ENCODE assay signal across 20 mouse cellular contexts in genomic region chr14:32881693-32882092, GRCm38 (mm10). TPM values are rescaled to one million over a fixed set of nuclear protein-coding genes. Genes with fewer than 3 reads are reported as not detected.
DNase-seq lines count a peak whose midpoint lies in the region; ATAC-seq and TF ChIP-seq lines count a peak whose summit lies in the region.
"Had no signal": no experiment of that assay in that cellular context is flagged by ENCODE, and none has a peak within 500 bp of the region (broad histone marks: within the 10 kb centered on the region; RNA-seq: fewer than 3 reads in every experiment).

No protein-coding gene starts in this region.

- ATAC-seq in stomach, embryonic 15.5 days (ENCODE audit: insufficient read depth, low FRiP score, low read depth): no peak
- ATAC-seq in stomach, postnatal 0 days (ENCODE audit: low FRiP score, low TSS enrichment): no peak
- ATAC-seq in heart, postnatal 0 days (ENCODE audit: insufficient read depth, low read depth): peak; percentile 91
- ATAC-seq: forebrain, embryonic 13.5 days had no signal

- no peaks in the 10 kb centered on the region for H3K9me3 ChIP-seq in stomach, embryonic 15.5 days
- H3K9me3 ChIP-seq in stomach, postnatal 0 days (ENCODE audit: control insufficient read depth, low read length): no peaks in the 10 kb centered on the region
- no peaks in the 10 kb centered on the region for H3K9me3 ChIP-seq in heart, postnatal 0 days (replicated peaks; ENCODE audit: control insufficient read depth, low read length)
- H3K9me3 ChIP-seq: embryonic facial prominence, embryonic 15.5 days; forebrain, embryonic 13.5 days; midbrain, embryonic 10.5 days had no signal

- H3K4me3 ChIP-seq in stomach, embryonic 15.5 days (replicated peaks): no peak overlapping the region
- H3K4me3 ChIP-seq in stomach, postnatal 0 days (ENCODE audit: low read depth, low read length): no peak overlapping the region
- H3K4me3 ChIP-seq in heart, postnatal 0 days (ENCODE audit: low read depth, low read length): no peak overlapping the region
- H3K4me3 ChIP-seq: embryonic facial prominence, embryonic 15.5 days; forebrain, embryonic 13.5 days; midbrain, embryonic 10.5 days had no signal

- 53% methylated on average over 1 of the region's 1 CpGs for WGBS in stomach, embryonic 15.5 days
- WGBS in stomach, postnatal 0 days: 34% methylated on average over 1 of the region's 1 CpGs
- 15% methylated on average over 1 of the region's 1 CpGs for WGBS in heart, postnatal 0 days

- no peak overlapping the region for H3K4me2 ChIP-seq in stomach, embryonic 15.5 days
- no peak overlapping the region for H3K4me2 ChIP-seq in stomach, postnatal 0 days (replicated peaks; ENCODE audit: low read depth)
- H3K4me2 ChIP-seq in heart, postnatal 0 days (ENCODE audit: low read depth, low read length): no peak overlapping the region
- H3K4me2 ChIP-seq: embryonic facial prominence, embryonic 15.5 days; forebrain, embryonic 13.5 days; hindbrain, embryonic 14.5 days had no signal

- TF ChIP-seq EP300 in stomach, postnatal 0 days (optimal IDR thresholded peaks at IDR 0.05): no peak
- peak; percentile 64; the same call in 1 of the 2 replicates for TF ChIP-seq EP300 in heart, postnatal 0 days (IDR thresholded peaks at IDR 0.05; ENCODE audit: low read depth)

- TF ChIP-seq CTCF in stomach, postnatal 0 days (IDR thresholded peaks at IDR 0.05; ENCODE audit: low read depth): no peak
- TF ChIP-seq CTCF in heart, postnatal 0 days (IDR thresholded peaks at IDR 0.05; ENCODE audit: low read depth): no peak

- no peak overlapping the region for H3K9ac ChIP-seq in stomach, embryonic 15.5 days
- no peak overlapping the region for H3K9ac ChIP-seq in stomach, postnatal 0 days (ENCODE audit: low read length)
- H3K9ac ChIP-seq in heart, postnatal 0 days (replicated peaks; ENCODE audit: low read depth, low read length): no peak overlapping the region
- H3K9ac ChIP-seq: embryonic facial prominence, embryonic 15.5 days; forebrain, embryonic 13.5 days; hindbrain, embryonic 14.5 days had no signal

- H3K27ac ChIP-seq in stomach, embryonic 15.5 days: 0 out of 2 replicates have a peak overlapping the region, but pooled peaks have one; percentile 1
- H3K27ac ChIP-seq in stomach, postnatal 0 days (replicated peaks): no peak overlapping the region
- H3K27ac ChIP-seq in heart, postnatal 0 days (ENCODE audit: low read depth): peak overlapping the region; percentile 88
- H3K27ac ChIP-seq: embryonic facial prominence, embryonic 15.5 days; forebrain, embryonic 13.5 days; hindbrain, embryonic 14.5 days; midbrain, embryonic 10.5 days had no signal

- intact Hi-C loops in heart, postnatal 25 days (cut with DNase I): no loop called here

- H3K4me1 ChIP-seq in stomach, embryonic 15.5 days: no peaks in the 10 kb centered on the region
- no peaks in the 10 kb centered on the region; the same call in 1 of the 2 replicates for H3K4me1 ChIP-seq in stomach, postnatal 0 days (replicated peaks; ENCODE audit: control insufficient read depth, insufficient read depth)
- peaks cover 31% of the 10 kb centered on the region for H3K4me1 ChIP-seq in heart, postnatal 0 days (ENCODE audit: control insufficient read depth, insufficient read depth)
- H3K4me1 ChIP-seq: embryonic facial prominence, embryonic 15.5 days; forebrain, embryonic 13.5 days; midbrain, embryonic 10.5 days had no signal

- H3K36me3 ChIP-seq in stomach, embryonic 15.5 days: no peaks in the 10 kb centered on the region
- no peaks in the 10 kb centered on the region for H3K36me3 ChIP-seq in stomach, postnatal 0 days (ENCODE audit: control insufficient read depth, insufficient read depth, low read length)
- H3K36me3 ChIP-seq in heart, postnatal 0 days (replicated peaks; ENCODE audit: control insufficient read depth, insufficient read depth, low read length): no peaks in the 10 kb centered on the region
- H3K36me3 ChIP-seq: embryonic facial prominence, embryonic 15.5 days; midbrain, embryonic 10.5 days had no signal

- no peaks in the 10 kb centered on the region for H3K27me3 ChIP-seq in stomach, embryonic 15.5 days (replicated peaks)
- no peaks in the 10 kb centered on the region for H3K27me3 ChIP-seq in stomach, postnatal 0 days (ENCODE audit: control insufficient read depth, insufficient read depth, low read length)
- no peaks in the 10 kb centered on the region for H3K27me3 ChIP-seq in heart, postnatal 0 days (ENCODE audit: control insufficient read depth, insufficient read depth, low read length)
- H3K27me3 ChIP-seq: embryonic facial prominence, embryonic 15.5 days; forebrain, embryonic 13.5 days had no signal

- DNase-seq in heart, adult 11 months: peak; percentile 94
- no peak for DNase-seq in heart, postnatal 25 days (ENCODE audit: low spot score)
- DNase-seq in stomach, postnatal 0 days (ENCODE audit: low spot score): no peak
- DNase-seq in heart, postnatal 0 days (ENCODE audit: low spot score): peak; percentile 82
- no peak for DNase-seq in spleen, postnatal 14 days (ENCODE audit: low spot score in 2 of 2)
- no peak for DNase-seq in kidney, adult 18-20 months
- no peak for DNase-seq in c-Kit-positive CD71-positive TER-119-positive erythroid progenitor cells, embryonic 14.5 days (ENCODE audit: low spot score)
- DNase-seq: kidney, adult 2 months; layer of hippocampus, postnatal 36 days; right cerebral cortex, postnatal 14 days; thymus, postnatal 14 days had no signal

RNA-seq across cellular contexts. Expression of gene Vstm4, which starts 25.1 kb away (rescaled TPM):
- 10 to 100 TPM; 10.2 to 12.4 TPM for total RNA-seq in heart, postnatal 25 days (2021)
- polyA plus RNA-seq in stomach, embryonic 15.5 days (2015; fragmentation: Nextera tagmentation; extraction: Ambion mirVana): 35.2 and 38.3 TPM in 2 replicates
- polyA plus RNA-seq in stomach, postnatal 0 days (2015; fragmentation: Nextera tagmentation; extraction: Ambion mirVana): 17.2 and 19.0 TPM in 2 replicates
- 11.5 and 22.9 TPM in 2 replicates for total RNA-seq in heart, postnatal 0 days (2014; rRNA removed; ENCODE audit: low replicate concordance)
- 21.5 and 22.2 TPM in 2 replicates for polyA plus RNA-seq in heart, postnatal 0 days (2015; fragmentation: Nextera tagmentation; extraction: Ambion mirVana)
- total RNA-seq: neutrophil, adult 5-6 weeks had no signal

RNA-seq across cellular contexts. Expression of gene Fam170b, which starts 47.9 kb away (rescaled TPM):
- total RNA-seq in heart, postnatal 25 days (2021): not detected
- polyA plus RNA-seq in stomach, embryonic 15.5 days (2015; fragmentation: Nextera tagmentation; extraction: Ambion mirVana): not detected in 2 replicates
- polyA plus RNA-seq in stomach, postnatal 0 days (2015; fragmentation: Nextera tagmentation; extraction: Ambion mirVana): not detected in 2 replicates
- total RNA-seq in heart, postnatal 0 days (2014; rRNA removed; ENCODE audit: low replicate concordance): not detected in 2 replicates
- polyA plus RNA-seq in heart, postnatal 0 days (2015; fragmentation: Nextera tagmentation; extraction: Ambion mirVana): 0.12 and 0.14 TPM in 2 replicates
- total RNA-seq: layer of hippocampus, postnatal 36 days; neutrophil, adult 5-6 weeks had no signal
- polyA plus RNA-seq: cortical plate, adult 2 months; forebrain, embryonic 13.5 days; hindbrain, embryonic 14.5 days; kidney, adult 2 months; large intestine, adult 2 months; limb, embryonic 11.5 days; midbrain, embryonic 10.5 days had no signal

Comparison
In these comparisons a context has a peak if more than half of its experiments do, and no peak if none do; other contexts are left out.
1. DNase-seq: peak in heart, adult 11 months (single experiment) and heart, postnatal 0 days (single experiment); none in heart, postnatal 25 days (single experiment), stomach, postnatal 0 days (single experiment), spleen, postnatal 14 days (0 of 2), kidney, adult 18-20 months (single experiment) and c-Kit-positive CD71-positive TER-119-positive erythroid progenitor cells, embryonic 14.5 days (single experiment).